Mouse (Mus musculus) mouse embryonic stem cell (cell line): ENCODE measurements around the gene Ptprj.
"Not testable (repeated sequence)": the region's sequence is repeated elsewhere in the genome, so short reads cannot be mapped to it uniquely, and the experiment has no call there.

Experiments used
- in situ Hi-C, 2 experiments: fragments of 300-500 bp; cut with MboI; formaldehyde crosslinking; loops; 1 replicate in 1 of 2; 3 replicates in 1 of 2; pipeline ENCODE4 v1.14.3; 2019 to 2020; ENCODE audit warnings: low sequenced_read_pairs in 2 of 2, low pct_unique_long_range_greater_than_20kb in 1 of 2, mixed read lengths in 1 of 2; ENCODE audit not compliant: unreplicated experiment in 1 of 2

Ptprj gene

GRCm38 (mm10) chr2:90470122-90470521 lies 110.3 kb downstream of the Ptprj start:
- in situ Hi-C loops, result no loop called here

GRCm38 (mm10) chr2:90466480-90466879 lies 114.0 kb downstream of the Ptprj start:
- in situ Hi-C loops, result loop anchor here (5.0 kb wide), 1 partner anchor 211 kb away; the partner anchor contains the start of gene Nup160 (in 2 of the 2)

- in situ Hi-C loops, result no loop called here
Measured at GRCm38 (mm10) chr2:90463735-90464134, 116.7 kb downstream of the Ptprj start.

- in situ Hi-C loops, result no loop called here
Measured at GRCm38 (mm10) chr2:90462252-90462651, 118.2 kb downstream of the Ptprj start.

GRCm38 (mm10) chr2:90457946-90458345 lies 122.5 kb downstream of the Ptprj start:
- in situ Hi-C loops, result no loop called here

DNA sequence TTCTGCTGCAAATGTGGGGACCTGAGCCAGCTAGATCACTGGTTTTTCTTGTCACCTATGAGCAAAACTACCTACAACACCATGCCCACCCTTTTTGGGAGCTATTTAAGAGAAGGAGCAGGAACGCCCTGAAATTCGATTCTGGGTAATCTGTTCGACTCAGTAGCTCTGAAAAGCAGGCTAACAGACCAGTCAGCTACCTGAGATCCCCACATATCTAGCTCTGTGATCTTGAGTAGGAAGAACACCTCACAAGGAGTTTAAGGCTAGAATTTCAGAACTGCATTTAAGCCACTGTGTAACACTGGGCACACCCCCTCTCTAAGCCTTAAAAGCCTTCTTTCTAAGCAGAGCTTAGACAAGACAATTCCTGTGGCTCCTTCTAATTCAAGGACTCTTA lies 128.1 kb downstream of the Ptprj start:
- in situ Hi-C loops, result no loop called here

- in situ Hi-C loops, result no loop called here
Measured at GRCm38 (mm10) chr2:90448967-90449740, 131.3 kb downstream of the Ptprj start.

DNA sequence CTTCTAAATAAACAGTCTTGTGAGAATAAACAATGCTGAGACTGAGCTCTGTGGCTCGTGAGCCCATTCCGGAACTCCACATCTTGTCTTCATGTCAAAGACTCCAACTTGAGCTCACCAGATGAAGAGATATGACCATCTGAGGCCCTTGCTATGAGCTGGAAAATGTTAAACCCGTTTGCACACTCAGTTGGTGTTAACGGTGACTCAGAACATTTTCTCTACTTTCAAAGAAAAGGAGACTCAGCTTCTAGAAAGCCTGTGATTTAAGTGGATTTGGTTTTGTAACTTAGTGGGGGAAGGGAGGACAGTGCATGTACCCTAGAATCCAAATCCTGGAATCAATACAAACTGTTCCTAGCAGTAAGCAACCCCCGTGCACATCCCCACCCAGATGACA lies 136.6 kb downstream of the Ptprj start:
- in situ Hi-C loops, result no loop called here

DNA sequence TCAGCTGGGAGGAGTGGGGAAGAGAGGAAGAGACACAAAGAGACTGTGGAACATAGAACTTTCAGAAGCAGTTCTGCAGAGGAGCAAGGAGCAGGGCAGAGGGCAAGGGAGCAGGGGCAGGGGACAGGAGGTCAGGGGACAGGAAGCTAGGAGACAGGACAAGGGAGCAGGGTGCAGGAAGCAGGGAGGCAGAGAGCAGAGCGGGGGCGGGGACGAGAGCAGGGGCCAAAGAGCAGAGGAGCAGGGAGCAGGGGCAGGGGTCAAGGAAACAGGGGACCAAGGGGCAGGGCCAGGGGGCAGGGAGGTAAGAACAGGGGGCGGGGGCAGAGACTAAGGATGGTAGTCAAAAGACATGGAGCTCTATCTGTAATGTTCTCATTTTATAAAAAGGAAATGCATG lies 138.6 kb downstream of the Ptprj start:
- in situ Hi-C loops, result not testable (repeated sequence)

GRCm38 (mm10) chr2:90440169-90440568 lies 140.3 kb downstream of the Ptprj start:
- in situ Hi-C loops, result not testable (repeated sequence)

DNA sequence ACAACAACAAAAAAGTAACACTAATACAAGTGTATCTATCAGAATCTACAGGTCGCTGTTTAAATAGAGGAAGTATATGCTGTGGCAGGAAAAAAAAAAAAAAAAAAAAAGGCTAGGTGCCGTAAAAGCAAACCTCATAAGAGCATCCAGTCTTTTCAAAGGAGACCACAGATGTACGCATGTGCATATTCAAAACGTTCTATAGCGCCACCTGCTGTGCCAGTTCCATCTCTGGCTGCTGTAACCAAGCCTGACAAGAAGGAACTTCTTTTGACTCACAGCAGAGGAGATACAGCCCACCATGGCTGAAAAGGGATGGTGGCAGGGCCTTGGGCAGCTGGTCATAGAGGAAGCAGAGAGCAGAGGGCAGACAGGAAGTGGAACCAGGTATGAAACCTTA lies 143.0 kb downstream of the Ptprj start:
- in situ Hi-C loops, result not testable (repeated sequence)

GRCm38 (mm10) chr2:90429782-90430181 lies 150.7 kb downstream of the Ptprj start:
- in situ Hi-C loops, result not testable (repeated sequence)

- in situ Hi-C loops, result not testable (repeated sequence)
Measured at GRCm38 (mm10) chr2:90428988-90429717, 151.3 kb downstream of the Ptprj start.

DNA sequence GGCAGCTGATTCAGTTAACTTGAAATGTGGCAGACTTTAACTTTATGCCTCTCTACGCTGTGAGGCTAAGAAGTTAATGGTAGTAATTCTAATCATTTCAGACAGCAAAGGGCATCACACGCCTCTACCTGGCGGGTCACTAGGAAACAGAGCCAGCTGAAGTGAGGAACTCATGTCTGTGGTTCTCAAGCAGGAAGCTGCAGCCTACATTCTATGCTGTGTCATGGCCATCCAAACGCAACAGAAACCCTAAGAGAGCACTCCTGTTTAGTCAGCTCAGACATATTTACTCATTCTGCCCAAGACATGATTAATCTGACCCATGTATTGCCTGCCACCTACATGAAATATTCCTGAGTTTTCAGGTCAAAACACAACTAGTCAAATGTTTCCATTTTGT lies 155.5 kb downstream of the Ptprj start:
- in situ Hi-C loops, result not testable (repeated sequence)

DNA sequence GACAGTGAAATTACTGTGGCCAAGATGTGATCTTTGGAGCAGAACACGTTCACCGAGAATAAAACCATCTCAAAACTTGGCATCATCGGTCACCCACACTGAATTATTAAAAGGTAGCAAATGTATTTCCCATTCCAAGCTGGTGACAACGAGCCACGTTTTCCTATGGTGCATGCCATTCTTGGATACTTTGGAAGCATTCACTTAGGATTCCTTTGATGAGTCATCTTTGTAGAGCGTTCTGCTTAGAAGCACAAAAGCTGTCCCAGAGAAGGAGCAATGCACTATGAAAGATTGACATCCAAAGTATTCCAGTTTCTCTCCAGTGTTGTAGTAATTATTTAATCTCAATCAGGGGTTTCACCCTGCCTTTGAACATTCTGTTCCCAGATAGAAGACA lies 158.2 kb downstream of the Ptprj start:
- in situ Hi-C loops, result not testable (repeated sequence)

GRCm38 (mm10) chr2:90414110-90414821 lies 166.2 kb downstream of the Ptprj start:
- in situ Hi-C loops, result not testable (repeated sequence)

- in situ Hi-C loops, result not testable (repeated sequence)
Measured at GRCm38 (mm10) chr2:90398633-90399107, 181.8 kb downstream of the Ptprj start, which contains the start of gene Olfr1274-ps. Gene Olfr1274-ps, plus strand, starts transcription at chr2:90398683.
